Mouse (Mus musculus) embryonic facial prominence, embryonic 11.5 days (tissue): ENCODE data around the gene Hcn4. TPM values are rescaled to one million over a fixed set of nuclear protein-coding genes. Genes with fewer than 3 reads are reported as not detected.

Source experiments
- ATAC-seq: fragments of 200-750 bp; cut with Nextera tagmentation; replicated peaks from 2 replicates; pipeline ENCODE4 v1.8.0; 2017; ENCODE audit warnings: low read depth; ENCODE audit not compliant: insufficient number of reproducible peaks, low FRiP score, low TSS enrichment
- DNase-seq: peaks from one replicate; pipeline ENCODE4 v3.0.0-alpha.2; 2015; ENCODE audit warnings: low spot score
- H3K27ac ChIP-seq: fragments of 300-500 bp; sonication (generic); replicated peaks from 2 replicates; pipeline ENCODE4 v1.5.1; 2014; ENCODE audit warnings: mild to moderate bottlenecking, low read depth, low read length, control low read depth
- H3K27me3 ChIP-seq: fragments of 300-500 bp; sonication (generic); 2 replicates; pipeline ENCODE4 v1.6.1; 2014; ENCODE audit warnings: mild to moderate bottlenecking, low read length, moderate library complexity, mixed read lengths; ENCODE audit not compliant: control insufficient read depth, insufficient read depth
- H3K36me3 ChIP-seq: fragments of 300-500 bp; sonication (generic); replicated peaks from 2 replicates; pipeline ENCODE4 v1.6.1; 2014; ENCODE audit warnings: low read depth, mild to moderate bottlenecking, low read length, moderate library complexity, mixed read lengths; ENCODE audit not compliant: control insufficient read depth, insufficient read depth
- H3K4me1 ChIP-seq: fragments of 300-500 bp; sonication (generic); 2 replicates; pipeline ENCODE4 v1.6.1; 2014; ENCODE audit warnings: low read length, mixed read lengths; ENCODE audit not compliant: control insufficient read depth, insufficient read depth
- H3K4me2 ChIP-seq: fragments of 300-500 bp; sonication (generic); 2 replicates; pipeline ENCODE4 v1.6.1; 2014; ENCODE audit warnings: low read depth, mild to moderate bottlenecking, control low read depth, low read length, moderate library complexity
- H3K4me3 ChIP-seq: fragments of 300-500 bp; sonication (generic); 2 replicates; pipeline ENCODE4 v1.5.1; 2014; ENCODE audit warnings: low read depth, low read length, control low read depth
- H3K9ac ChIP-seq: fragments of 300-500 bp; sonication (generic); replicated peaks from 2 replicates; pipeline ENCODE4 v1.6.1; 2014; ENCODE audit warnings: mild to moderate bottlenecking, control low read depth, low read length
- H3K9me3 ChIP-seq: fragments of 300-500 bp; sonication (generic); replicated peaks from 2 replicates; pipeline ENCODE4 v1.6.1; 2016; ENCODE audit warnings: mild to moderate bottlenecking, low read length, inconsistent platforms, mixed read lengths; ENCODE audit not compliant: control insufficient read depth
- WGBS: fragments of 180-500 bp; shearing (Covaris S2); extraction: QIAGEN DNeasy Blood & Tissue Kit; methylation state at CpG from one replicate; pipeline ENCODE4 v1.1.7; 2014; 5-methylcytosine and 5-hydroxymethylcytosine counted together
- polyA plus RNA-seq: library from polyadenylated mRNA; unstranded; fragments of >200 nt; fragmentation: Nextera tagmentation; extraction: Ambion mirVana; gene quantifications from 2 replicates; pipeline ENCODE4 v1.2.1, GENCODE M21; 2014

Hcn4 gene
- polyA plus RNA-seq, 1 experiment from 2014 or later = 0.41 TPM

DNA sequence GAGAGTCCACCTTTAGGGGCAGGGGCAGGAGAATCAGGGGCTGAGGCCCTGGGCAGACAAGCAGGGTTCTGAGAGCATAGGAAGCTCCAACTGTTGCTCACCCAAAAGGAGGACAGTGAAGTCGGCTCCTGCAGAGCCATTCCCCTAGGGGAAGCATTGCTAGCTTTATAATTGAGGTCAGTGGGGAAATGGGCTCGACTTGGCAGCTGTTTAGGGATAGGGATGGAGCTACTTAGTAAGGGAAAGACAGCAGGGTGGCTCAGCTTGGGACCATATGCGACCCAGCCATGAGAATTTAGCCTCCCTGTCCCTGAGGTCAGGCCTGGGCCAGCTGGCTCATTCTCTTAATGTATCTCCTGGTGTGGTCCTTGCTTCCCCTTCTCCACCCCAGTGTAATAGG lies 31.7 kb downstream of the Hcn4 start:
- no peaks in the 10 kb centered on the region for H3K9me3 ChIP-seq
- ATAC-seq (no peak), DNase-seq (no peak)
- no peaks in the 10 kb centered on the region; the same call in 1 of the 2 replicates for H3K4me1 ChIP-seq
- H3K36me3 ChIP-seq = no peaks in the 10 kb centered on the region
- H3K27ac ChIP-seq = no peak overlapping the region
- no peak overlapping the region for H3K9ac ChIP-seq
- H3K4me2 ChIP-seq = no peak overlapping the region
- H3K4me3 ChIP-seq = no peak overlapping the region
- WGBS = 29% methylated on average over 3 of the region's 3 CpGs
- 0 out of 2 replicates have a peak, but pooled peaks cover 2% of the 10 kb centered on the region for H3K27me3 ChIP-seq

DNA sequence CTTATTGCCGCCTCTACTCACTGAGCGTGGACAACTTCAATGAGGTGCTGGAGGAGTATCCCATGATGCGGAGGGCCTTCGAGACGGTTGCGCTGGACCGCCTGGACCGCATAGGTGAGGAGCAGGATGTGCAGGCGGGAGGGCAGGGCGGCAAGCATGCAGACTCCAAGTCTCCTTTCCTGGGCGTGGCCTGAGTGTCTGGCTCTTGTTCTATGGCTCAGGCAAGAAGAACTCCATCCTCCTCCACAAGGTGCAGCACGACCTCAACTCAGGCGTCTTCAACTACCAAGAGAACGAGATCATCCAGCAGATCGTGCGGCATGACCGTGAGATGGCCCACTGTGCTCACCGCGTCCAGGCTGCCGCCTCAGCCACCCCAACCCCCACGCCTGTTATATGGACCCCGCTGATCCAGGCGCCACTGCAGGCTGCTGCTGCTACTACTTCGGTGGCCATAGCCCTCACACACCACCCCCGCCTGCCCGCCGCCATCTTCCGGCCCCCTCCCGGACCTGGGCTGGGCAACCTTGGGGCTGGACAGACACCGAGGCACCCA lies 35.9 kb downstream of the Hcn4 start:
- no peak for ATAC-seq
- Histone ChIP-seq H3K9ac (peak overlapping the region; percentile 18; the same call in 1 of the 2 replicates), H3K4me1 (no peaks in the 10 kb centered on the region), H3K4me2 (peak overlapping the region; percentile 57), H3K4me3 (peak overlapping the region; percentile 10; the same call in 1 of the 2 replicates), H3K36me3 (no peaks in the 10 kb centered on the region), H3K9me3 (no peaks in the 10 kb centered on the region), H3K27me3 (peaks cover 2% of the 10 kb centered on the region; the same call in 1 of the 2 replicates), H3K27ac (no peak overlapping the region)
- peak; percentile 50 for DNase-seq
- 24% methylated on average over 30 of the region's 30 CpGs for WGBS

DNA sequence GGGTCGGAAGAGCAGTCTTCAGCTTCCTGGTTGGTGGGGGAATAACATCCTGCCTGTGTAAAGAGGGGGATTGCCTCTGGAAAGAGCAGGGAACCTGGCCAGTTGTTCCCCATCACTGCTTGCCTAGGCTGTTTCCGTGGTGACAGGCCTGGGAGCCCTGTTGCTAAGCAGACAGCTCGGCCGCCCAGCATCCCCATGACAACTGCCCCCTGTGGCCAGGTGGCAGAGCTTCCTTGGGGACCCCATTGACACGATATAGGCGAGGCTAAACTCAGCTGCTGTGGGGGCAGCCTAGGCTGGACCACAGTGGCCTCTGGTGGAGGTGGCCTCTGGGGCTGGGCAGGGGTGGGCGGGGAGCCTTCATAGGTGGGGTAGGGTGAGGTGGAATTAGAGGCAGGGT lies 40.6 kb downstream of the Hcn4 start:
- WGBS = 33% methylated on average over 7 of the region's 7 CpGs
- Histone ChIP-seq H3K9me3 (no peaks in the 10 kb centered on the region), H3K4me3 (no peak overlapping the region), H3K36me3 (no peaks in the 10 kb centered on the region), H3K9ac (no peak overlapping the region), H3K27ac (no peak overlapping the region), H3K4me1 (no peaks in the 10 kb centered on the region), H3K4me2 (no peak overlapping the region), H3K27me3 (peaks cover 2% of the 10 kb centered on the region; the same call in 1 of the 2 replicates)
- ATAC-seq = peak; percentile 36; the same call in 1 of the 2 replicates
- peak; percentile 13 for DNase-seq

DNA sequence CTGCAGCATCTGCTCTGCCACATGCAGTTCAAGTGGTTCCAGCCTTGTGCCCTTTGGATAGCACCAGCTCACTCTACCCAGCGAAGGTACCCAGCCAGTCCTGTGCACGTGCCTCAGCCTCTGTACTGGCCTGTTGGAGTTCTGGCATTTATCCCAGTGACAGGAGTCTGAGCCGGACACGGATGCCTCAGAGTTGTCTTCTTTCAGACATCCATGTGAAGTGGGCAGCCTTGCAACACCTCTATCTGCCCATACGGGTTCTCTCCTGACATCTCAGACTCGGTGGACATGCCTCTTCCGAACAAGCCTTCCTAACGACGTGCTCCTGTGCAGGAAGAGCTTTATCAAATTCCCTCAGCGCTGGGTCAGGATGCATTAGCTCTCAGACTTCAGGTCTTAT lies 47.9 kb downstream of the Hcn4 start:
- 85% methylated on average over 10 of the region's 10 CpGs for WGBS
- Histone ChIP-seq H3K4me1 (no peaks in the 10 kb centered on the region), H3K36me3 (no peaks in the 10 kb centered on the region), H3K9me3 (no peaks in the 10 kb centered on the region), H3K9ac (no peak overlapping the region), H3K27me3 (no peaks in the 10 kb centered on the region), H3K27ac (no peak overlapping the region), H3K4me3 (no peak overlapping the region), H3K4me2 (no peak overlapping the region)
- no peak for DNase-seq
- no peak for ATAC-seq

DNA sequence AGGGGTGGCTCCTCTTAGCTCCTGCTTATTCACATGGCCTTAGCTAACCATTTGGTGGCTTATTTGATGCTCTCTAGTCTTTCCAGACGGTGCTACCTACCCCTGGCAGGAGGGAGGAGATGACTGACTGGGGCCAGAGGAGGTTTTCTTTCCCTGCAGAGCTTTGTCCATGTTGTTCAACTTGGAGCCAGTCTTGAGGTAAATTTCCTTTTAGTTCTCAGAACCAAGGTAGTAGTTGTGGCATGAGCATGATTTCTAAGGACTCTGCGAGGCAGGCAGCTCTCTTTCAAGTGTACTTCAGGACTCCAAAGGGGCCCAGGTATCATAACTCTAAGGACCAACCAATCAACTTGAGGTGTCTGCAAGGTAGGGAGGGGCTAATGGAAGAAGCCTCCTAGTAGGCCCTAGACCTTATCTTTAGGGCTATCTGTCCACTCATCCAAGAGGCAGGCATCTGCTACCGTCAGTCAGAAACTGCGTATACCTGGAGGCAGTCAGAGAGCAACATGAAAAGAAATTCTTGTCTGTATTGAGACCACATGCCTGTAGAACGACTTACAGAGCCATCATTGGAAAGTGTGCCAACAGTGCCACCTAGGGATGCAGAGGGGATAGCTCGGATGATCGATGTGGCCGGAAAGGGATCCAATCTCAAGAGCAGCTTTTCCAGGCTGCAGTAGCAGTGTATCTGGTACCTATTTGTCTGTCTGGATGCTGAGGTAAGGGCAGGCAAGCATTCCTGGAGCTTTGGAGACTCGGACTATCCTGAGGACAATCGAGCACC lies 50.5 kb downstream of the Hcn4 start:
- Histone ChIP-seq H3K27ac (no peak overlapping the region), H3K9ac (no peak overlapping the region), H3K27me3 (no peaks in the 10 kb centered on the region), H3K36me3 (no peaks in the 10 kb centered on the region; the same call in 1 of the 2 replicates), H3K4me2 (no peak overlapping the region), H3K9me3 (no peaks in the 10 kb centered on the region), H3K4me3 (no peak overlapping the region), H3K4me1 (no peaks in the 10 kb centered on the region)
- 49% methylated on average over 10 of the region's 10 CpGs for WGBS
- ATAC-seq (no peak), DNase-seq (peak; percentile 74)

DNA sequence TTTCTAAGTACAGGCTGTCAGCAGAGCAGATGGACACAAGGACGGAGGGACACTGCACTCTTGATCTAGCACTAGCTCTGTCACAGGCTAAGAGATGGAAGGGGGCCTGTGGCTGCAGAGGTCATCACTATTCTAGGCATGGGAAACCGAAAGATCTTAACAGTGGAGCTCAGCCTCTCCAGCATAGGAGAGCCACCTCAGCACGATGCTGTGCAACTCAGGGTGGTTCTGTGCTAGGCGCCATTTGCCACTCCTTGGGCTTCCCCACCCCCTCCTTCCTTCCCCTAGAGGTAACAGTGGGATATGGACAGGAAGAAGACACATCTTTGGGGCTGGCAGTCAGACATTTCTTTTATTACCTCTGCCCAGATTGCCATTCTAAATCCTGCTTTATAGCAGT lies 51.1 kb downstream of the Hcn4 start:
- DNase-seq (no peak), ATAC-seq (no peak)
- Histone ChIP-seq H3K9ac (no peak overlapping the region), H3K9me3 (no peaks in the 10 kb centered on the region), H3K36me3 (no peaks in the 10 kb centered on the region; the same call in 1 of the 2 replicates), H3K4me3 (no peak overlapping the region), H3K27ac (no peak overlapping the region), H3K4me1 (no peaks in the 10 kb centered on the region), H3K27me3 (no peaks in the 10 kb centered on the region), H3K4me2 (no peak overlapping the region)
- 81% methylated on average over 4 of the region's 4 CpGs for WGBS

DNA sequence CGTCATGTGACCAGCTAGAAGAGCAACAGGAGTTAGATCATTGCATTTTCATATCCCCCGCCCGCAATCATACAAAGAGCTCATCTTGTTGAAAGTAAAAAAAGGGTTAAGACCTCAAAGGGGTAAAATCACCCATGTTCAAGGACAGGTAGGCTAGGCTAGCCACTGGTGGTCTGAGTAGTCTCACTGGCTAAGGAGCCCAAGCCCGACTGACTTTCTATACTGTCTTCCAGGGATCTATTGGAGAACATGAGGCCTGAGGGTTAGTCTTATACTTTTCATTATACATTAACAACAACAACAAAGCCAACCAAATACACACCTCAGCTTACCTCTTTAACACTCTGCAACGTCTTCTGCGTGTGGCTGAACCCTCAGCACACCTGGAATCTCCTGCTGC lies 52.2 kb downstream of the Hcn4 start:
- Histone ChIP-seq H3K4me3 (no peak overlapping the region), H3K27ac (no peak overlapping the region), H3K4me1 (no peaks in the 10 kb centered on the region), H3K27me3 (no peaks in the 10 kb centered on the region), H3K9ac (no peak overlapping the region), H3K36me3 (peaks cover 1% of the 10 kb centered on the region; the same call in 1 of the 2 replicates), H3K9me3 (no peaks in the 10 kb centered on the region), H3K4me2 (no peak overlapping the region)
- DNase-seq (no peak), ATAC-seq (no peak)
- 91% methylated on average over 6 of the region's 6 CpGs for WGBS

DNA sequence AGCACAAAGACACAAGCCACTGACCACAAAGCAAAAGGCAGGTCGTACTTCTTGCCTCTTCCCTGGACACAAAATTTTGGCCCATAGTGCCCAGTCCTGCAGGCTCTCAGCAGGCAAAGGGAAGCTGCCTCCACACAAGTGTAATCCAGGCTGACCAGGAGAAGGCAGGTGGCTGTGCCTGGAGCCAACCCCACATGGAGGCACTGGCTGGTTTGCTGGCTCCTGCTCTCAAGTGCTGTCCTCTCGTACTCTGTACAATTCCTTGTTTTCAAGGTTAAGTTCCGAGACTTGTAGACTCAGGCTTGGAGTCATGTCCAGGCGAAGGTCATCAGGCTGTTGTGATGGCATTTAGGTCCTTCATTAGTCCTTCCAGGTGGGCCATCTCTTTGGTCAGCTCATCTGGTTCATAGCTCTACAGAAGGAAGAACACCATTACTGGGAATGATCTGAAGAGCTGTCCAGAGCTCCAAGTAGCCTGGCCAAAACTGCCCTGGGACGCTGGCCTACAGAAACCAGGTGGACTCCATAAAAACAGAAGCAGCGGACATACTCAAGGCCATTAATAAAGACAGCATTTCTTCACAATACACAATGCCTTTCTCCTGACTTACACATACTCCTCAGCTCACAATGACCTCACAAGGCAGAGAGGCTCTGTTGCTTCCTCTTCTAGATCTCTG lies 53.9 kb downstream of the Hcn4 start:
- H3K27ac ChIP-seq = no peak overlapping the region
- no peaks in the 10 kb centered on the region for H3K4me1 ChIP-seq
- peaks cover 3% of the 10 kb centered on the region; the same call in 1 of the 2 replicates for H3K36me3 ChIP-seq
- H3K4me3 ChIP-seq = no peak overlapping the region
- ATAC-seq = no peak
- no peaks in the 10 kb centered on the region for H3K9me3 ChIP-seq
- no peaks in the 10 kb centered on the region for H3K27me3 ChIP-seq
- WGBS = 88% methylated on average over 6 of the region's 6 CpGs
- no peak overlapping the region for H3K4me2 ChIP-seq
- DNase-seq = no peak
- no peak overlapping the region for H3K9ac ChIP-seq
